Mouse (Mus musculus): ENCODE results near the gene Olfr763. TPM values are rescaled to one million over a fixed set of nuclear protein-coding genes. Genes with fewer than 3 reads are reported as not detected.
"Not testable (repeated sequence)": the region's sequence is repeated elsewhere in the genome, so short reads cannot be mapped to it uniquely, and the experiment has no call there.

Olfr763 gene
- not detected in 2 replicates for polyA plus RNA-seq (2016; fragmentation: Nextera tagmentation; extraction: Ambion mirVana)

DNA sequence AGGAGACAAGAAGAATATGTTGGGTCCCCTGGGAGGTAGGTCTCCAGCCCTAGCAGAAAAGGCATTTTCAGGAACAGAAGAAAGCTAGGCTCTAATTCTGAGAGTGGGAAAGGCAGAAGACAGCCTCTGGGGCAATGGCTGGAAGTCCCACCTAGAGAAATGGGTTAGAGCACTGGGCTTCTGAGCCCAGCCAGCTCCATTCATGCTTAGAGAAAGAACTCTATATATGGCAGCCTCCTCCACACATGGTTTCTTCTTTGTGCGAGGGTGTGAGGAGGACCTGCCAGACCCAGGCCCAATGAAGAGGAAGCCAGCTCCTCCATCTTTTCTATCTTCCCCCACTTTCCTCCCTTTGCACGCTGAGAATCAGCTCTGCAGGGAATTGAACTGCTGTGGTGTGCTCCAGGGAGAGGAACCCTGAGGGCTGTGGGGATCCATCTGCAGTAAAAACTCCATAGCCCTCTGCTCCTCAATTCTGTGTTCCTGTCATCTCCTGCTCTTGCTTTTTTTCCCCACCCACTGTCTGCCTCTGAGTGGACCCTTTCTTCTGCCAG is at the start of gene Olfr763:
Gene Olfr763, plus strand, starts transcription at position 504 of the 554 bp plus-strand sequence.
- H3K4me1 ChIP-seq = no peaks in the 10 kb centered on the region
- H3K27me3 ChIP-seq (ENCODE audit: insufficient read depth, poor library complexity, severe bottlenecking) = no peaks in the 10 kb centered on the region
- H3K27ac ChIP-seq = no peak within 1 kb of the TSS
- H3K4me3 ChIP-seq = no peak within 1 kb of the TSS
- H3K36me3 ChIP-seq = no peaks in the 10 kb centered on the region
- WGBS = 66% methylated on average over 2 of the region's 2 CpGs
- peaks cover 6% of the 10 kb centered on the region for H3K9me3 ChIP-seq
- peak; percentile 27 for DNase-seq (ENCODE audit: low spot score)

DNA sequence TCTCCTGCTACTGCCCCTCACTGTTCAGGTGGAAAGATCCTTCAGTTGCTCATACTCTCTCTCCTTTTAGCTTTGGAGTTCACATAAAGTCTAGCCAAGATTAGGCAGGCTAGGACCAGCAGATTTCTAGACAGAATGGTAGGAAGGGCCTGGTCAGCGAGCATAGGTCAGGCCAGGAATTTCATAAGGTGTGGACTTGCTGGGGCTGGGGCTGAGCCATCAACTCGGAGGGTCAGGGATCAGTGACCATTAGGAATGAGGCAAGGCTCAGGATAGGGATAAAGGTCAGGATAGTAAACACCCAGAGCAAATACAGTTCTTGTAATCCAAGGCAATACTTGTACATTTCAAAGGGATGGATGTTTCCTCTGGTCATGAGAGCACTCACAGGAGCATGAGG is 45.6 kb upstream of the Olfr763 start:
- Histone ChIP-seq H3K4me1 (no peaks in the 10 kb centered on the region), H3K4me3 (no peak overlapping the region), H3K27ac (no peak overlapping the region), H3K9me3 (no peaks in the 10 kb centered on the region), H3K27me3 (ENCODE audit: insufficient read depth, poor library complexity, severe bottlenecking) (no peaks in the 10 kb centered on the region), H3K36me3 (no peaks in the 10 kb centered on the region)
- WGBS = 75% methylated on average over 2 of the region's 2 CpGs
- DNase-seq (ENCODE audit: low spot score) = no peak

DNA sequence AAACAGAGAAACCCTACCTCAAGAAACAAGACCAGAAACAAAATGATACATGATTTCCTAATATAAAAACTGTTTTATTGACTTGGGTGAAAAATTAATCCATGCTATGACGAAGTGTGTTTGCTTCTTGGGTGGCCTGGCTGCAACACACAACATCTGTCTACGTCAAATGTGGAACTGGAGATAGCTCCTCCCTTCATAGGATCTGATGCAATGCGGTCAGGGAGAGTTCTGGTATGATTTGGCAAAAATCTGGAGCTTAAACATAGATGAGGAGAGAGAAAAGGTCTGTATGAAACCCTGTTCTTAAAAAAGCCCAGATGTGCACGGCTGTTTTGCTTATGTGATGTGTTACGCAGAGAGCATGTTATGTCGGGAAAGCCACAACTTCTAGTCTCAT is 44.7 kb upstream of the Olfr763 start:
- no peak overlapping the region for H3K27ac ChIP-seq
- H3K4me1 ChIP-seq = peaks cover 2% of the 10 kb centered on the region; the same call in 1 of the 2 replicates
- H3K27me3 ChIP-seq (ENCODE audit: insufficient read depth, poor library complexity, severe bottlenecking) = no peaks in the 10 kb centered on the region
- DNase-seq (ENCODE audit: low spot score) = no peak
- H3K4me3 ChIP-seq = no peak overlapping the region
- WGBS = 86% methylated on average over 6 of the region's 6 CpGs
- no peaks in the 10 kb centered on the region for H3K9me3 ChIP-seq
- no peaks in the 10 kb centered on the region for H3K36me3 ChIP-seq

DNA sequence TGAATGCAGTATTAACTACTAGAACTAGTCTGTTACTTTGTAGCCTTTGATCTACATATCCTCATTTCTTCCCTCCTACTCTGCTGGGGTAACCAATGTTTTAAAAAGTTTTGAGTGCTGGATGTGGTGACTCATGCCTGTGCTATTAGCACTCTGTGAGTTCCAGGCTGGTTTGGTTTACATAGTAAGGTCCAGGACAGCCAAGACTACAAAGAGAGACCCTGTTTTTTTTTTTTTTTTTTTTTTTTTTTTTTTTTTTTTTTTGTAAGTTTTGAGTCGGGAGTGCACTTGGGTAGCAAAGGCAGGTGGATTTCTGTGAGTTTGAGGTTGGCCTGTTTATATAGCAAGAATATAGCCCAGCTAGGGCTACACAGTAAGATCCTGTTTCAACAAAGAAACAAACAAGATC is 42.2 kb upstream of the Olfr763 start:
- no peak for DNase-seq (ENCODE audit: low spot score)
- Histone ChIP-seq H3K36me3 (no peaks in the 10 kb centered on the region), H3K4me1 (peaks cover 2% of the 10 kb centered on the region; the same call in 1 of the 2 replicates), H3K27me3 (ENCODE audit: insufficient read depth, poor library complexity, severe bottlenecking) (no peaks in the 10 kb centered on the region), H3K27ac (no peak overlapping the region), H3K9me3 (no peaks in the 10 kb centered on the region), H3K4me3 (no peak overlapping the region)
- 50% methylated on average over 1 of the region's 1 CpGs for WGBS

DNA sequence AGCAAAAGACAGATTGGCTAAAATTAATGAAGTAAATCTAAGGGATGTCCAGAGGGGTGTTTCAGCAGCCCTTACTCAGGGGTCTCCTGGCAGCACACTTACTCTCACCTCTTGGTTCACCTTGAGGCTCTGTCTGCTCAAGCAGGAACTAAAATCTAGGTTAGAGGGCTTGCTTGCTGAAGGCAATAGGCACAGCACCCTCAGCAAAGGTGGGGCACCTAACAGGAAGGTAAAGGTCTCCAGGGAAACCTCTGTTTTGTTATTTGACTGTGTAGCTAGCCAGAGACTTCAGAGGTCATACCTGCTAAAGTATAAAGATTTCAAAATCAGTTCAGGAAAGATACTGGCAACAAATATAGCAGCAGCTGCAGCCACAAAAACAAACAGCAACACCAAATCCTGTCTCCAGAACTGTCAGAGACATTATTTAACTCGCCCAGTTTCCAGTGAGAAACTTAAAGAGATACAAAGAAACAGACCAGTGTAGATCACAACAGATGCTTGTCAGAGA is 39.8 kb upstream of the Olfr763 start:
- 31% methylated on average over 1 of the region's 1 CpGs for WGBS
- Histone ChIP-seq H3K36me3 (no peaks in the 10 kb centered on the region), H3K9me3 (no peaks in the 10 kb centered on the region), H3K4me1 (peaks cover 2% of the 10 kb centered on the region; the same call in 1 of the 2 replicates), H3K27ac (no peak overlapping the region), H3K27me3 (ENCODE audit: insufficient read depth, poor library complexity, severe bottlenecking) (no peaks in the 10 kb centered on the region), H3K4me3 (no peak overlapping the region)
- DNase-seq (ENCODE audit: low spot score) = no peak

GRCm38 (mm10) chr10:128972841-128973240 is 37.8 kb upstream of the Olfr763 start:
- no peak for DNase-seq (ENCODE audit: low spot score)
- no peaks in the 10 kb centered on the region for H3K9me3 ChIP-seq
- peaks cover 2% of the 10 kb centered on the region for H3K4me1 ChIP-seq

GRCm38 (mm10) chr10:128976395-128976794 is 34.2 kb upstream of the Olfr763 start:
- no peaks in the 10 kb centered on the region for H3K27me3 ChIP-seq (ENCODE audit: insufficient read depth, poor library complexity, severe bottlenecking)
- H3K36me3 ChIP-seq = no peaks in the 10 kb centered on the region
- H3K4me3 ChIP-seq = no peak overlapping the region
- WGBS = 24% methylated on average over 3 of the region's 3 CpGs
- H3K27ac ChIP-seq = peak overlapping the region; percentile 29; the same call in 1 of the 2 replicates
- peaks cover 8% of the 10 kb centered on the region; the same call in 1 of the 2 replicates for H3K4me1 ChIP-seq
- no peak for DNase-seq (ENCODE audit: low spot score)
- no peaks in the 10 kb centered on the region for H3K9me3 ChIP-seq

More at GRCm38 (mm10) chr10:128972841-128973240, 37.8 kb upstream of the Olfr763 start:
- H3K27me3 ChIP-seq (ENCODE audit: insufficient read depth, poor library complexity, severe bottlenecking) = no peaks in the 10 kb centered on the region
- WGBS = 74% methylated on average over 4 of the region's 4 CpGs
- no peak overlapping the region for H3K27ac ChIP-seq
- H3K36me3 ChIP-seq = no peaks in the 10 kb centered on the region
- H3K4me3 ChIP-seq = no peak overlapping the region

DNA sequence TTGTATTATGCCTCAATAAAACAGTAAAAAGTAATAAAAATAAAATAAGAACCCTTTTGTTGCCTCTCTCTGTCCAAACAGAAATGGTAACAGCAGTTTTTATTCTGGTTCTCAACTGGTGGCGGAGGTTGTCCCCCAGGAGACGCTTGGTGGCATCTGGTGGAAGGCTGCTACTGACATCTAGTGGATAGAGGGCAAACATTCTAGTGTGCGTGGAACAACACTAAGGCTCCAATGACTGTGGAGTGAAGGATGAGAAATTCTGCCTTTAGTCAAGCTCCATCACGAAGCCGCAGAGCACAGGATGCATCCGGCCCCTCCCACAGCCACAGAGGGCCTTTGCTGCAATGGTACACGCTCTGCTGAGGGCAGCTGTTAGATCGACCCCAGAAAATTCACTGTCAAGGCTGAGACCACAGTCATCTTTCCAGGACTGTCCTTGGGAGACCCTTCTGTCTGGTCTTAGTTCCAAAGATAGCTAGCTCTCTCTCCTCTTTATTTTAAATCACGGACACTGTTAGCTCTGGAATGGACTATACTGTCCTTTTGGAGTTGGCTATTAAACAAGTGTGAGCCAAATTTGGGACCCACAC is 33.0 kb upstream of the Olfr763 start:
- DNase-seq (ENCODE audit: low spot score) = no peak
- no peak overlapping the region for H3K27ac ChIP-seq
- WGBS = 21% methylated on average over 9 of the region's 9 CpGs

DNA sequence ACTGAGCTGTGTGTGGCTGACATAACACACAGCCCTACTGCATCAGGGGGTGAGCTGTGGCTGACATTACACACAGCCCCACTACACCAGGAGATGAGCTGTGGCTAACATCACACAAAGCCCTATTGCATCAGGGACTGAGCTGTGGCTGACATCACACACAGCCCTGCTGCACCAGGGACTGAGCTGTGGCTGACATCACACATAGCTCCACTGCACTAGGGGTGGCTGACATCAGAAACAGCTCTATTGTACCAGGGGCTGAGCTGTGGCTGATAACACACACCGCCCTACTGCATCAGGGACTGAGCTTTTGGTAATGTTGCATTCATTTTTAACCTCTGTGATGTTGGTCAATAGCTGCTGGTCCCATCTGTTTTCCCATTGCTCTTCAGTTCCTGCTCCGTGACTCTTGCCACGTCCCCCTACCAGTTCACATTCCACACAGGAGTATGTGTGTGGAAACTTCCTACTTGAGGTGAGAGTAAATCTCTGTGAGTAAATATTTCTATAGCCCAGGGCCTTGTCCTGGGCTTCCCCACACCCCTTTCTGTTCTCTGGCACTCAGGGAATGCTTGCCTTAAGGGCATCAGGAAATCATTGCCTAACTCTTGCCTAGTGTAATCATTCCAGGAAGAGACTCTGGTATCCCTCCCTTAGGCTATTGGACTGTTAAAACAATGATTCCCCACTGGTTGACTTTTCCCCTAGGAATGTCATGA is 29.8 kb upstream of the Olfr763 start:
- H3K9me3 ChIP-seq = no peaks in the 10 kb centered on the region
- H3K4me1 ChIP-seq = peaks cover 8% of the 10 kb centered on the region; the same call in 1 of the 2 replicates
- WGBS = 37% methylated on average over 3 of the region's 3 CpGs
- no peak for DNase-seq (ENCODE audit: low spot score)
- no peak overlapping the region for H3K27ac ChIP-seq
- H3K27me3 ChIP-seq (ENCODE audit: insufficient read depth, poor library complexity, severe bottlenecking) = no peaks in the 10 kb centered on the region
- H3K4me3 ChIP-seq = no peak overlapping the region
- H3K36me3 ChIP-seq = no peaks in the 10 kb centered on the region

More for the DNA sequence above, 33.0 kb upstream of the Olfr763 start:
- H3K9me3 ChIP-seq = no peaks in the 10 kb centered on the region
- H3K4me3 ChIP-seq = no peak overlapping the region
- no peaks in the 10 kb centered on the region for H3K36me3 ChIP-seq
- H3K4me1 ChIP-seq = peaks cover 8% of the 10 kb centered on the region; the same call in 1 of the 2 replicates
- no peaks in the 10 kb centered on the region for H3K27me3 ChIP-seq (ENCODE audit: insufficient read depth, poor library complexity, severe bottlenecking)

DNA sequence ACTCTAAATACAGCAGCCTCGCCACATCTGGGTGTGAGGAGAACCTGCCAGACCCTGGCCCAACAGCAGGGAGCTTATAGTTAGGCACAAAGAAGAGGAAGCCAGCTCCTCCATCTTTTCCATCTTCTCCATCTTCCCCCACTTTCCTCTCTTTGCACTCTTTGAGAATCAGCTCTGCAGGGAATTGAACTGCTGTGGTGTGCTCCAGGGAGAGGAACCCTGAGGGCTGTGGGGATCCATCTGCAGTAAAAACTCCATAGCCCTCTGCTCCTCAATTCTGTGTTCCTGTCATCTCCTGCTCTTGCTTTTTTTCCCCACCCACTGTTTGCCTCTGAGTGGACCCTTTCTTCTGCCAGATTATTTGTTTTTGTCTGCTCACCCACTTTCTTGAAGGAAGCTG is 21.5 kb upstream of the Olfr763 start, which contains the start of gene Olfr9:
Gene Olfr9, plus strand, starts transcription at position 301 of the 400 bp plus-strand sequence.
- not testable (repeated sequence) for H3K27ac ChIP-seq; H3K27me3 ChIP-seq (ENCODE audit: insufficient read depth, poor library complexity, severe bottlenecking); H3K4me3 ChIP-seq; DNase-seq (ENCODE audit: low spot score); H3K9me3 ChIP-seq; H3K4me1 ChIP-seq; H3K36me3 ChIP-seq
- 63% methylated on average over 1 of the region's 1 CpGs for WGBS

GRCm38 (mm10) chr10:128990129-128990850 is 20.3 kb upstream of the Olfr763 start:
- not testable (repeated sequence) for H3K9me3 ChIP-seq; H3K4me3 ChIP-seq; H3K27ac ChIP-seq; H3K4me1 ChIP-seq; H3K36me3 ChIP-seq; H3K27me3 ChIP-seq (ENCODE audit: insufficient read depth, poor library complexity, severe bottlenecking)
- WGBS = 50% methylated on average over 7 of the region's 10 CpGs
- DNase-seq (ENCODE audit: low spot score) = peak; percentile 6

DNA sequence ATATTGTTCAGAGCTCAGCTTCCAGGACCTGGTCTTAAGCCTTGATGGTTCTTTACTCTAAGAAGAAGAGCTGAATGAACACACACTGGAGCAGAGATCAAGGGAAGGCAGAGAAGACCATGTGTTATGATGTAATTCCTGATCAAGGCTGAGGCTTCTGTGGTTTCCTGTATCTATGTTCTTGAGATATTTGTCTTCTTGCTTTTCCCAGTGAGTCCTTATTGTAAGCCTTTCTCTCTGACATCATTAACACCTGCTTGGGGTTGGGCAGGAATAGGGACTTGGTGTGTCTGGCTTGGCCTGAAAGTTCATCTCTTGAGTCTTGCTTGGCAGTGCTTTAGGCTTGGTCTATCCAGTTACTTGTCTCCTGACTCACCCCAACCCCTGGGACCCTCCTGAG is 19.6 kb upstream of the Olfr763 start:
- peak; percentile 56 for DNase-seq (ENCODE audit: low spot score)
- Histone ChIP-seq H3K27me3 (ENCODE audit: insufficient read depth, poor library complexity, severe bottlenecking) (no peaks in the 10 kb centered on the region), H3K4me3 (no peak overlapping the region), H3K36me3 (no peaks in the 10 kb centered on the region), H3K27ac (no peak overlapping the region), H3K4me1 (no peaks in the 10 kb centered on the region), H3K9me3 (no peaks in the 10 kb centered on the region)

Data from heart, embryonic 10.5 days (tissue).